11 mouse cellular contexts compared by ENCODE assay signal in the genomic region with DNA sequence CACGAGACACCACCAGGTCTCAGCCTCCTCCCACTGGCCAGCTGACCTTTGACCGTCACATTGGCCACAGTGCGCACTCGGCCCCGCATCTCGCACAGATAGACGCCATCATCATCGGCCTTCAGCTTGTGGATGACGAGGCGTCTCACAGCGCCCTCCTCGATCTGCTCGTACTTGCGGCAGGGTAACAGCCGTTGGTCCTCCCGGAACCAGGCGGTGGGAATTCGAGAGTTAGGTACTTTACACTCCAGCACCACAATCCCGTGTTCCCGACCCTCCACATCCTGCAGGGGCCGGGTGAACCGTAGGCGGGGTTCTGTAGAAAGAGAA. TPM values are rescaled to one million over a fixed set of nuclear protein-coding genes. Genes with fewer than 3 reads are reported as not detected.
DNase-seq lines count a peak whose midpoint lies in the region; ATAC-seq and TF ChIP-seq lines count a peak whose summit lies in the region.
"Had no signal": no experiment of that assay in that cellular context is flagged by ENCODE, and none has a peak within 500 bp of the region (broad histone marks: within the 10 kb centered on the region; RNA-seq: fewer than 3 reads in every experiment).

No protein-coding gene starts in this region.

- H3K27ac ChIP-seq in kidney, embryonic 16.5 days (ENCODE audit: low read length) = no peak overlapping the region
- H3K27ac ChIP-seq in limb, embryonic 14.5 days (replicated peaks; ENCODE audit: low read depth, low read length) = no peak overlapping the region
- H3K27ac ChIP-seq in forebrain, embryonic 16.5 days (ENCODE audit: low read length) = no peak overlapping the region

- H3K27me3 ChIP-seq in kidney, embryonic 16.5 days (ENCODE audit: insufficient read depth, low read length) = no peaks in the 10 kb centered on the region
- H3K27me3 ChIP-seq in limb, embryonic 14.5 days (ENCODE audit: control insufficient read depth, insufficient read depth, low read length) = no peaks in the 10 kb centered on the region
- no peaks in the 10 kb centered on the region for H3K27me3 ChIP-seq in forebrain, embryonic 16.5 days (replicated peaks; ENCODE audit: control insufficient read depth, insufficient read depth, low read length)

- H3K4me2 ChIP-seq in kidney, embryonic 16.5 days (replicated peaks; ENCODE audit: low read depth, low read length) = peak overlapping the region; percentile 96; the same call in 1 of the 2 replicates
- H3K4me2 ChIP-seq in limb, embryonic 14.5 days (replicated peaks; ENCODE audit: low read depth, low read length, severe bottlenecking) = peak overlapping the region; percentile 92; the same call in 1 of the 2 replicates
- H3K4me2 ChIP-seq in forebrain, embryonic 16.5 days (ENCODE audit: low read length) = no peak overlapping the region

- H3K9me3 ChIP-seq in kidney, embryonic 16.5 days (ENCODE audit: low read length) = no peaks in the 10 kb centered on the region
- no peaks in the 10 kb centered on the region for H3K9me3 ChIP-seq in limb, embryonic 14.5 days (ENCODE audit: control insufficient read depth, low read length)
- no peaks in the 10 kb centered on the region for H3K9me3 ChIP-seq in forebrain, embryonic 16.5 days (ENCODE audit: control insufficient read depth, low read length)

- H3K4me1 ChIP-seq in kidney, embryonic 16.5 days (ENCODE audit: insufficient read depth, low read length) = peaks cover 37% of the 10 kb centered on the region
- H3K4me1 ChIP-seq in limb, embryonic 14.5 days (ENCODE audit: control insufficient read depth, insufficient read depth, low read length) = peaks cover 20% of the 10 kb centered on the region
- H3K4me1 ChIP-seq in forebrain, embryonic 16.5 days (replicated peaks; ENCODE audit: control insufficient read depth, insufficient read depth, low read length) = peaks cover 25% of the 10 kb centered on the region

- no peak for ATAC-seq in kidney, embryonic 16.5 days (ENCODE audit: low FRiP score, low TSS enrichment)
- ATAC-seq in limb, embryonic 14.5 days (ENCODE audit: low FRiP score, low read depth) = no peak
- no peak for ATAC-seq in forebrain, embryonic 16.5 days
- ATAC-seq: Patski had no signal

- no peak overlapping the region for H3K4me3 ChIP-seq in kidney, embryonic 16.5 days (ENCODE audit: low read length)
- no peak overlapping the region for H3K4me3 ChIP-seq in limb, embryonic 14.5 days (replicated peaks; ENCODE audit: low read length)
- H3K4me3 ChIP-seq in forebrain, embryonic 16.5 days (replicated peaks; ENCODE audit: low read length) = no peak overlapping the region

- H3K36me3 ChIP-seq in kidney, embryonic 16.5 days (ENCODE audit: insufficient read depth, low read length) = peaks cover 45% of the 10 kb centered on the region
- peaks cover 60% of the 10 kb centered on the region for H3K36me3 ChIP-seq in limb, embryonic 14.5 days (ENCODE audit: control insufficient read depth, insufficient read depth, low read length)
- H3K36me3 ChIP-seq in forebrain, embryonic 16.5 days (ENCODE audit: control insufficient read depth, insufficient read depth) = peaks cover 23% of the 10 kb centered on the region

- H3K9ac ChIP-seq in kidney, embryonic 16.5 days (replicated peaks; ENCODE audit: low read length) = no peak overlapping the region
- H3K9ac ChIP-seq in limb, embryonic 14.5 days (ENCODE audit: low read depth, low read length, severe bottlenecking) = 0 out of 2 replicates have a peak overlapping the region, but pooled peaks have one; percentile 21
- no peak overlapping the region for H3K9ac ChIP-seq in forebrain, embryonic 16.5 days (replicated peaks; ENCODE audit: low read depth, low read length)

- TF ChIP-seq POLR2A in limb, embryonic 14.5 days (IDR thresholded peaks at IDR 0.05; ENCODE audit: borderline replicate concordance, extremely low read depth, insufficient read depth, insufficient read length) = no peak

- WGBS in kidney, embryonic 16.5 days = 71% methylated on average over 23 of the region's 23 CpGs
- WGBS in limb, embryonic 14.5 days = 72% methylated on average over 23 of the region's 23 CpGs
- WGBS in forebrain, embryonic 16.5 days = 78% methylated on average over 23 of the region's 23 CpGs

- DNase-seq in cerebellum, adult 9-10 months = peak; percentile 42
- DNase-seq in cerebellum, postnatal 4 days (ENCODE audit: low spot score in 2 of 2) = no peak
- DNase-seq in kidney, postnatal 36 days = no peak
- DNase-seq in adrenal gland, postnatal 25 days = peak; percentile 33
- no peak for DNase-seq in limb, embryonic 14.5 days (ENCODE audit: low spot score)
- no peak for DNase-seq in layer of hippocampus, postnatal 14 days (ENCODE audit: low spot score in 2 of 2)
- DNase-seq: kidney, postnatal 25 days; left cerebral cortex, postnatal 4 days had no signal

RNA-seq across cellular contexts. Expression of gene Obsl1, which starts 2.6 kb away (rescaled TPM):
- polyA plus RNA-seq in kidney, embryonic 16.5 days (2015; fragmentation: Nextera tagmentation; extraction: Ambion mirVana) = 55.7 and 60.9 TPM in 2 replicates
- total RNA-seq in adrenal gland, postnatal 25 days (2021) = 83.1 and 107 TPM in 2 replicates
- 315 and 381 TPM in 2 replicates for polyA plus RNA-seq in limb, embryonic 14.5 days (2012; rRNA removed)
- 108 and 120 TPM in 2 replicates for polyA plus RNA-seq in limb, embryonic 14.5 days (2014; fragmentation: Nextera tagmentation; extraction: Ambion mirVana)
- polyA plus RNA-seq in forebrain, embryonic 16.5 days (2015; fragmentation: Nextera tagmentation; extraction: Ambion mirVana) = 19.6 and 21.6 TPM in 2 replicates
- total RNA-seq in layer of hippocampus, postnatal 14 days (2021) = 10 to 100 TPM; 25.2 to 27.0 TPM

RNA-seq across cellular contexts. Expression of gene Inha, which starts 3.3 kb away (rescaled TPM):
- polyA plus RNA-seq in kidney, embryonic 16.5 days (2015; fragmentation: Nextera tagmentation; extraction: Ambion mirVana) = 7.8 and 10.7 TPM in 2 replicates
- 42.4 and 44.1 TPM in 2 replicates for total RNA-seq in adrenal gland, postnatal 25 days (2021)
- polyA plus RNA-seq in limb, embryonic 14.5 days (2012; rRNA removed) = 64.2 and 89.2 TPM in 2 replicates
- polyA plus RNA-seq in limb, embryonic 14.5 days (2014; fragmentation: Nextera tagmentation; extraction: Ambion mirVana) = 10.0 and 10.5 TPM in 2 replicates
- polyA plus RNA-seq in forebrain, embryonic 16.5 days (2015; fragmentation: Nextera tagmentation; extraction: Ambion mirVana) = 13.7 and 18.1 TPM in 2 replicates
- 10 to 100 TPM; 20.3 to 22.6 TPM for total RNA-seq in layer of hippocampus, postnatal 14 days (2021)

RNA-seq across cellular contexts. Expression of gene Stk11ip, which starts 17.7 kb away (rescaled TPM):
- 28.8 and 30.6 TPM in 2 replicates for polyA plus RNA-seq in kidney, embryonic 16.5 days (2015; fragmentation: Nextera tagmentation; extraction: Ambion mirVana)
- total RNA-seq in adrenal gland, postnatal 25 days (2021) = 19.2 and 35.4 TPM in 2 replicates
- polyA plus RNA-seq in limb, embryonic 14.5 days (2012; rRNA removed) = 37.2 and 53.6 TPM in 2 replicates
- 15.4 and 19.0 TPM in 2 replicates for polyA plus RNA-seq in limb, embryonic 14.5 days (2014; fragmentation: Nextera tagmentation; extraction: Ambion mirVana)
- polyA plus RNA-seq in forebrain, embryonic 16.5 days (2015; fragmentation: Nextera tagmentation; extraction: Ambion mirVana) = 16.7 and 22.4 TPM in 2 replicates
- total RNA-seq in layer of hippocampus, postnatal 14 days (2021) = 10 to 100 TPM; 23.6 to 30.8 TPM

RNA-seq across cellular contexts. Expression of gene Tmem198, which starts 24.3 kb away (rescaled TPM):
- 0.77 and 0.99 TPM in 2 replicates for polyA plus RNA-seq in kidney, embryonic 16.5 days (2015; fragmentation: Nextera tagmentation; extraction: Ambion mirVana)
- total RNA-seq in adrenal gland, postnatal 25 days (2021) = 2.8 and 4.1 TPM in 2 replicates
- polyA plus RNA-seq in limb, embryonic 14.5 days (2012; rRNA removed) = 1.4 and 2.0 TPM in 2 replicates
- 0.51 and 1.1 TPM in 2 replicates for polyA plus RNA-seq in limb, embryonic 14.5 days (2014; fragmentation: Nextera tagmentation; extraction: Ambion mirVana)
- 59.8 and 60.5 TPM in 2 replicates for polyA plus RNA-seq in forebrain, embryonic 16.5 days (2015; fragmentation: Nextera tagmentation; extraction: Ambion mirVana)
- 10 to 100 TPM; 53.3 to 62.5 TPM for total RNA-seq in layer of hippocampus, postnatal 14 days (2021)

RNA-seq across cellular contexts. Expression of gene Chpf, which starts 24.5 kb away (rescaled TPM):
- 37.9 and 38.6 TPM in 2 replicates for polyA plus RNA-seq in kidney, embryonic 16.5 days (2015; fragmentation: Nextera tagmentation; extraction: Ambion mirVana)
- 46.9 and 50.1 TPM in 2 replicates for total RNA-seq in adrenal gland, postnatal 25 days (2021)
- 104 and 148 TPM in 2 replicates for polyA plus RNA-seq in limb, embryonic 14.5 days (2012; rRNA removed)
- 61.6 and 65.0 TPM in 2 replicates for polyA plus RNA-seq in limb, embryonic 14.5 days (2014; fragmentation: Nextera tagmentation; extraction: Ambion mirVana)
- polyA plus RNA-seq in forebrain, embryonic 16.5 days (2015; fragmentation: Nextera tagmentation; extraction: Ambion mirVana) = 28.1 and 29.2 TPM in 2 replicates
- total RNA-seq in layer of hippocampus, postnatal 14 days (2021) = 10 to 100 TPM; 71.2 to 78.5 TPM

Comparison
In these comparisons a context has a peak if more than half of its experiments do, and no peak if none do; other contexts are left out.
1. DNase-seq: peak in cerebellum, adult 9-10 months (single experiment) and adrenal gland, postnatal 25 days (single experiment); none in cerebellum, postnatal 4 days (0 of 2), kidney, postnatal 36 days (0 of 2), limb, embryonic 14.5 days (single experiment) and layer of hippocampus, postnatal 14 days (0 of 2).